Mouse (Mus musculus): Measurements from ENCODE around the gene Srgap1.

Srgap1 gene

GRCm38 (mm10) chr10:122046904-122047726 lies at the start of gene Srgap1:
TSS of gene Srgap1 (minus strand) at chr10:122047315.
- DNase-seq (ENCODE audit: low spot score in 2 of 2): peak in 1 of 2 experiments; percentile 2

GRCm38 (mm10) chr10:122096462-122096979 lies 49.4 kb upstream of the Srgap1 start:
- no peak for DNase-seq (ENCODE audit: low spot score in 2 of 2)

- no peak for DNase-seq (ENCODE audit: low spot score in 2 of 2)
These were observed 43.4 kb upstream of the Srgap1 start for GRCm38 (mm10) chr10:122090472-122090871.

- no peak for DNase-seq (ENCODE audit: low spot score in 2 of 2)
These were observed 34.2 kb upstream of the Srgap1 start for GRCm38 (mm10) chr10:122081352-122081751.

- no peak for DNase-seq (ENCODE audit: low spot score in 2 of 2)
These were observed 22.0 kb upstream of the Srgap1 start for GRCm38 (mm10) chr10:122069153-122069552.

- no peak for DNase-seq (ENCODE audit: low spot score in 2 of 2)
These were observed 8.7 kb upstream of the Srgap1 start for GRCm38 (mm10) chr10:122055826-122056225.

GRCm38 (mm10) chr10:122054535-122054934 lies 7.4 kb upstream of the Srgap1 start:
- DNase-seq (ENCODE audit: low spot score in 2 of 2): peak; percentile 65 to 66

DNA sequence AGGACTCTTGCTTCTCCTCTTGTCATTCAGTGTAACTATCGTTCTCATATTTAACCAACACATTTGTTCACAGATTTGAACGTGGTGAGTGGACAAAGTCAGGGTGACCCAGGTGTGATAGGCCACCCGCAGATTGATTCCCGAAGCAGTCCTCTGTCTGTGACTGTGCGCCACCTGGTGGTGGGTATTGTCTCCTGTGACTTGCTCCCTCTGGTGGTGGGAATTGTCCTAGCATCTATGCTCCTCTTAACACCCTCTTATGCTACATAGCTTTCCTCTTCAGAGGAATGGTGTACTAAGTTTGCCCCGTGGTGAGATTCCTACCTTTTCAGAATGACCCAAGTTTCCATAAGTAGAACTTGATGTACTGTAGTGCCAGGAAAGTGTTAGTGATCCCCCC lies 4.7 kb upstream of the Srgap1 start:
- peak; percentile 80 to 87 for DNase-seq (ENCODE audit: low spot score in 2 of 2)

- peak; percentile 34 to 67 for DNase-seq (ENCODE audit: low spot score in 2 of 2)
These were observed 731 bp upstream of the Srgap1 start for GRCm38 (mm10) chr10:122047727-122048365.

DNA sequence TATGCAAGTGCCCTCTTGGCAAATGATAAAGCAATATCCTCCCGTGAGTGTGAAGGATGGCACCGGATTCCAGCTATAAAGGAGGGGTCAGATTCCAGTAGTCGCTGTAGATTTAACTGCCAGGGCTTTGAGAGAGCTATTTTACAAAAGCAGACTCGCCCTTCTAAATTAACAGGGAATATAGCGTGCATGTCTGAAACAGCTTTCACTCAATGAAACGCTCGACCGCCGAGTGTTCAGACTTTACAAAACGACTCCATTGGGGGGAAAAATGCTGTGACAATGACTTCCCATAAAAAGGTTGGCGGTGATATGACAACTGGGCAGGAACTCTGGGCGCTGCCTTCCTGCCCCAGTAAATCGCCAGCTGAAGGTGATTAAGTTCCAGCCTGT lies 608 bp downstream of the Srgap1 start:
- DNase-seq (ENCODE audit: low spot score in 2 of 2): no peak

DNA sequence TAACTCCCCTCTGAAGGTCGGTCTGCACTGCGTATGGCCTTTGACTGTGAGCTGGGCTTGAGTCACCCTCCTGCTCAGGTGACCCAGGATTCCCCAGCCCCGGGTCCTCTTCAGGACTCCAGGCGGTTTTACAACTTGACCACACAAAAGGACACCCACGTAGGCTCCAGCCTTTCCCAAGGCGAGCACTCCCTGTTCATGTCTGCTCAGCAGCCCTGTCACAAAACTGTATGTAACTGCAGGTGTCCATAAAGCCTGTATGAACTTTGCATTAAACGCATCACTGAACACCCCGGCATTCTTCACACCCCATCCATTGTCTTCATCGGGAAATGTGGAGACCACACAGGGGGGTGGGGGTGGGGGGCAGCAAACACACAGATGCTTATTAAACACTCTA lies 1.2 kb downstream of the Srgap1 start:
- no peak for DNase-seq (ENCODE audit: low spot score in 2 of 2)

DNA sequence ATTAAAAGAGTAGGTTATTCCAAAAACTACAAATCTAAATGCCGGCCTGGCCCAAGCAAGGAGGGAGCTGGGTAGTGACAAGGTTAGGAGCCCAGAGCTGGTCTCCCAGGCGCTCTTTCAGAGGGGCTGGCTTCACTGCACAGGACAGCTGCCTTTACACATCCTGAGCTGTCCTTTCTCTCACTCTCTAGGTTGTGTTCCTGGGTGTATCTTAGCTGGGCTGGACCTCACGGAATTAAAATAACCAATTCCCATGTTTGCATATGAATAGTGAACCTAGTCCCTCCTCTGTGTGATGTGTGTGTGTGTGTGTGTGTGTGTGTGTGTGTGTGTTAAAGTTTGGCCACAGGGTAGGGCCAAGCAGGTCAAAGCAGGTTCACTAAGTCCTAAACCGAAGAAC lies 2.2 kb downstream of the Srgap1 start:
- no peak for DNase-seq (ENCODE audit: low spot score in 2 of 2)

- DNase-seq (ENCODE audit: low spot score in 2 of 2): peak; percentile 17 to 24
These were observed 6.7 kb downstream of the Srgap1 start for GRCm38 (mm10) chr10:122040372-122040771.

DNA sequence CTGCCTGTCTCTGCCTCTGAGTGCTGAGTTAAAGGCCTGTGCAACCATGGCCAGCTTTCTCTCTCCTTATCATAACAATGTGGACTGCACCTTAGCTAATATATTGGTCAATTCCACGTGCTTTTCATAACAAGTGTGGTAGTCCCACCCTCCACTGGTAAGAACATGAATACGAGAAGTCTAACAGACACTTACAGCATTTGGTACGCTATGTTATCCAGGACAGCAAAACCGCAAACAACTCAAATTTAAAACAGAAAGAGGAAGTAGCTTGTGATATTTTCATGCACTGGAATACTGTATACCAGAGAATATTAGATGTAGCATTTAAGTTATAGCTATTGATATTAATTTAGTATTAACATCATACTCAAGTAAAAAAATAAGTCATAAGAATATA lies 7.5 kb downstream of the Srgap1 start:
- DNase-seq (ENCODE audit: low spot score in 2 of 2): no peak

DNA sequence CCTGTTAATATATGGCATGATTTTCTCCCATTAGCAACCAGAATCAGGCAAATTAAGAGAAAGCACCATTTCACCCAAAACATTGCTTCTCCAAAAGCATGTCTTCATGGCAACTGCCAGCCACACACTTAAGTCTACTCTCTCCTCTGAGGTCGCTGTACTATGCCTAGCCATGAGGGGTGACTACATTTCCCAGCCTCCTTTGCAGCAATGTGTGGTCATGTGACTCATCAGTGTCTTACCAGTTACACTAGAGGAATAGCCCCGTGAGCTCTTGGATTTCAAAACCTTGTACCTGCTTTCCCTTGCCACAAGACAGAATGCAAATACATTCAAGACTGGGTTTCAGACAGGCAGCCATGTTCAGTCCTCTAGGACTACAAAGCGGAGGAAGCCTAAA lies 8.6 kb downstream of the Srgap1 start:
- DNase-seq (ENCODE audit: low spot score in 2 of 2): no peak

GRCm38 (mm10) chr10:122033271-122033670 lies 13.8 kb downstream of the Srgap1 start:
- no peak for DNase-seq (ENCODE audit: low spot score in 2 of 2)

DNA sequence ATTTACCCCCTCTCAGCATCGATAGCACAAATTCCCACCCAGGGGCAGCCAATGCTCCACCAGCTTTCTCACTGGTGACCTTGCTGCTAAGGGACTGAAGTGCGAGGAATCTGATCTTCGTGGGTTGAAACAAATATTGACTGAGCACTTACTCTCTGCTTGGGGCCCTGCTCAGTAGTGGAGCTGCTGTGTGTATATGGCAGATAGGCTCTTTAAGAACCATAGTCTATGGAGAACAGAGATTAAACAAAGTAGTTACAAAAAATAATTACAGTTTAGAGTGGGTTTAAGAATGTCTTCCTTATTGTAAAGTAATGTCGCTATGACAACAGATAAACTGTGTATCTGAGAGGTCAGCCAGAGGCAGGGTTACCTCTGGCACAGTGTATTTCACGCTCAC lies 16.7 kb downstream of the Srgap1 start:
- DNase-seq (ENCODE audit: low spot score in 2 of 2): no peak

GRCm38 (mm10) chr10:122029738-122030137 lies 17.4 kb downstream of the Srgap1 start:
- DNase-seq (ENCODE audit: low spot score in 2 of 2): no peak

DNA sequence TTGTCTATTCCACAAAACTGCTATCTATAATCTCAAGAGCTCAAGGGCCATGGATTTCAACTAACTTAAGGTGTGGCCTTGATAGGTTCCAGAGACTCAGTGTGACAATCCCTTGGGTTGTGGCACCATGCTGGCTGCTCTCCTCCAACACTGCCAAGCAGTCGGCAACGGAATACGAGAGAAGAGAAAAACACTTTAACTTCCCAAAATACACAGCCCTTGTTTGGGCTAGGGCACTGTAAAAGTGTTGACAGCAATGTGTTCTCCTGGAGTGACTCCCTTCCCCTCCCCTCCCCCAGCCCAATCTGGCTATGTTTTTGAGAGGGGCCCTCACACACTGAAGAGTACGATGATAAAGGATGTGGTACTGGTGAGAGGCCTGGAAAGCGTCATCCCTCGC lies 21.9 kb downstream of the Srgap1 start:
- no peak for DNase-seq (ENCODE audit: low spot score in 2 of 2)

- no peak for DNase-seq (ENCODE audit: low spot score in 2 of 2)
These were observed 26.2 kb downstream of the Srgap1 start for GRCm38 (mm10) chr10:122020906-122021305.

GRCm38 (mm10) chr10:122020255-122020654 lies 26.9 kb downstream of the Srgap1 start:
- no peak for DNase-seq (ENCODE audit: low spot score in 2 of 2)

DNA sequence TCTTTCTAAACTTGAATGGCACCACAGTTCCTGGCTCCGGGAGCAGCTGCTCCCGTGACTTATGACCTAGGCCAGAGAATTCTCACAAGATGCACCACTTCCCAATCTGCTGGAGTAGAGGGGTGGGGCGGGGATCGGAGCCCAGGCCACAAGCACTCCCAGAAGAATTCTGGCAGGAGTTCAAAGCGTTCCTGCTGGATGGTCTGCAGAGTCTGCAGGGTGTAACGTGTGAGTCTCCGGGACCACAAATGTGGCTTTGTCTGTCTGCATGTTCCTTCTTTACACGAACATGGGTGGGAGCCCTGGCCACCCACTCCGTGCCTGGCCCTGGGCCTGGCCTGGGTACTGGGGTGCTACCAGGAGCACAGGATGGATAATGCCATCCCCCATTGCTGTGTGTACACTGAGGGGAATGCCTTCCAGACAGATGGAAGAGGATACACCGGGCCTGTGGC lies 28.5 kb downstream of the Srgap1 start:
- DNase-seq (ENCODE audit: low spot score in 2 of 2): no peak

GRCm38 (mm10) chr10:122017743-122018142 lies 29.4 kb downstream of the Srgap1 start:
- no peak for DNase-seq (ENCODE audit: low spot score in 2 of 2)

All from natural killer cell, adult 2 months (primary cell).